Mouse (Mus musculus) gastrocnemius, postnatal 10 days (tissue): Measurements from ENCODE around the gene Scn1a. TPM values are rescaled to one million over a fixed set of nuclear protein-coding genes. Genes with fewer than 3 reads are reported as not detected.

Experiments
- DNase-seq: peaks from one replicate; pipeline ENCODE4 v3.0.0; 2021; ENCODE audit warnings: mixed read lengths
- total RNA-seq, 2 experiments: library from RNA; stranded (reverse); gene quantifications; 2 replicates each; pipeline ENCODE4 v1.2.3; 2021

The Scn1a gene
- total RNA-seq, 2 experiments from 2014 or later = 0.16 to 0.25 TPM

- DNase-seq = no peak
These were observed 196.6 kb downstream of the Scn1a start for GRCm38 (mm10) chr2:66244013-66244412.

- DNase-seq = no peak
These were observed 200.3 kb downstream of the Scn1a start for GRCm38 (mm10) chr2:66240334-66240733.

GRCm38 (mm10) chr2:66238886-66239285 lies 201.8 kb downstream of the Scn1a start:
- DNase-seq = no peak

- no peak for DNase-seq
These were observed 219.7 kb downstream of the Scn1a start for GRCm38 (mm10) chr2:66220954-66221353.

Other genes starting within 250 kb of the Scn1a start
- 1 to 10 TPM; 2.0 to 2.7 TPM for gene Ttc21b, start 184.2 kb downstream of the Scn1a start, total RNA-seq
- under 1 TPM; 0.02 to 0.11 TPM for gene Scn9a, start 194.1 kb upstream of the Scn1a start, total RNA-seq